Mouse (Mus musculus) midbrain, embryonic 10.5 days (tissue): ENCODE data around the gene Gnb4. TPM values are rescaled to one million over a fixed set of nuclear protein-coding genes. Genes with fewer than 3 reads are reported as not detected.
A peak's percentile ranks its signal among the peaks of the same experiment; 100 is the strongest.

Experiments used
- DNase-seq: peaks from one replicate; pipeline ENCODE4 v3.0.0-alpha.2; 2017; ENCODE audit warnings: low spot score
- H3K27ac ChIP-seq: fragments of 300-500 bp; sonication (generic); replicated peaks from 2 replicates; pipeline ENCODE4 v1.5.1; 2016; ENCODE audit warnings: mild to moderate bottlenecking
- H3K27me3 ChIP-seq: fragments of 300-500 bp; sonication (generic); 2 replicates; pipeline ENCODE4 v1.6.1; 2016; ENCODE audit warnings: low read depth, mild to moderate bottlenecking; ENCODE audit not compliant: poor library complexity, severe bottlenecking
- H3K36me3 ChIP-seq: fragments of 300-500 bp; sonication (generic); 2 replicates; pipeline ENCODE4 v1.6.1; 2016; ENCODE audit warnings: mild to moderate bottlenecking, moderate library complexity
- H3K4me1 ChIP-seq: fragments of 300-500 bp; sonication (generic); 2 replicates; pipeline ENCODE4 v1.6.1; 2016
- H3K4me3 ChIP-seq: fragments of 300-500 bp; sonication (generic); 2 replicates; pipeline ENCODE4 v1.5.1; 2016; ENCODE audit warnings: mild to moderate bottlenecking, moderate library complexity
- H3K9me3 ChIP-seq: fragments of 300-500 bp; sonication (generic); replicated peaks from 2 replicates; pipeline ENCODE4 v1.6.1; 2016; ENCODE audit warnings: mild to moderate bottlenecking
- WGBS: fragments of 180-500 bp; shearing (Covaris S2); methylation state at CpG from one replicate; pipeline ENCODE4 v1.1.7; 2016; 5-methylcytosine and 5-hydroxymethylcytosine counted together
- polyA plus RNA-seq: library from polyadenylated mRNA; unstranded; fragments of >200 nt; fragmentation: Nextera tagmentation; extraction: Ambion mirVana; gene quantifications from 2 replicates; pipeline ENCODE4 v1.2.1, GENCODE M21; 2016

The Gnb4 gene
- polyA plus RNA-seq, 1 experiment from 2014 or later = 46.4 TPM

- no peak for DNase-seq
- H3K4me1 ChIP-seq = no peaks in the 10 kb centered on the region
- no peak overlapping the region for H3K27ac ChIP-seq
- H3K36me3 ChIP-seq = no peaks in the 10 kb centered on the region
- H3K4me3 ChIP-seq = no peak overlapping the region
- H3K27me3 ChIP-seq = no peaks in the 10 kb centered on the region
- 88% methylated on average over 6 of the region's 6 CpGs for WGBS
- H3K9me3 ChIP-seq = no peaks in the 10 kb centered on the region
Observed at GRCm38 (mm10) chr3:32642116-32642515, 25.7 kb upstream of the Gnb4 start.

DNA sequence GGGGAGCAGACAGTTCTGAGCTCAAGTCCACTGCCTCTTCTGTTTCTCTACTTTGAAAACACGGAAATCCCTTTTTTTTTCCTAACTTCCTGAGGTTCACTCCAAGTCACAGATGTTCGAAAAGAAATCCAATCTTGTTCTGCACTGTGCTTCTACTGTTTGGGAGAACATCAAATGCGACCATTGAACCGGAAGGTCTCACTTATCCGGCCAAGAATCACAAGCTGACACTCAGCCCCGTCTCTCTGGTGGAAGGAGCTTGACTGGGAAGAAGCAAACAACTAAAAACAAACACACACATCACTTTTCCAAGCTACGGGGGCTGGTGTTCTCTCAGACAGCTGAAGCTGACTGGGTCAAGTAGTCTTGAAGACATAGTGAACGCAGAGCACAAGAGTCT lies 21.9 kb upstream of the Gnb4 start:
- WGBS = 70% methylated on average over 8 of the region's 8 CpGs
- H3K9me3 ChIP-seq = no peaks in the 10 kb centered on the region
- H3K36me3 ChIP-seq = no peaks in the 10 kb centered on the region
- no peak overlapping the region for H3K4me3 ChIP-seq
- H3K4me1 ChIP-seq = no peaks in the 10 kb centered on the region
- no peaks in the 10 kb centered on the region for H3K27me3 ChIP-seq
- no peak overlapping the region for H3K27ac ChIP-seq
- DNase-seq = no peak

GRCm38 (mm10) chr3:32632760-32633264 lies 16.4 kb upstream of the Gnb4 start:
- H3K4me1 ChIP-seq = no peaks in the 10 kb centered on the region
- no peaks in the 10 kb centered on the region for H3K27me3 ChIP-seq
- H3K9me3 ChIP-seq = no peaks in the 10 kb centered on the region
- no peaks in the 10 kb centered on the region for H3K36me3 ChIP-seq
- no peak overlapping the region for H3K4me3 ChIP-seq
- DNase-seq = no peak
- 91% methylated on average over 5 of the region's 5 CpGs for WGBS
- H3K27ac ChIP-seq = no peak overlapping the region

- Histone ChIP-seq H3K27ac (no peak overlapping the region), H3K36me3 (no peaks in the 10 kb centered on the region), H3K9me3 (no peaks in the 10 kb centered on the region), H3K4me3 (no peak overlapping the region), H3K4me1 (no peaks in the 10 kb centered on the region), H3K27me3 (no peaks in the 10 kb centered on the region)
- 68% methylated on average over 4 of the region's 4 CpGs for WGBS
- DNase-seq = no peak
Observed at GRCm38 (mm10) chr3:32630210-32630609, 13.8 kb upstream of the Gnb4 start.

GRCm38 (mm10) chr3:32628141-32628540 lies 11.8 kb upstream of the Gnb4 start:
- H3K4me1 ChIP-seq = no peaks in the 10 kb centered on the region
- WGBS = 88% methylated on average over 7 of the region's 7 CpGs
- no peaks in the 10 kb centered on the region for H3K36me3 ChIP-seq
- H3K4me3 ChIP-seq = no peak overlapping the region
- no peak overlapping the region for H3K27ac ChIP-seq
- no peaks in the 10 kb centered on the region for H3K27me3 ChIP-seq
- H3K9me3 ChIP-seq = no peaks in the 10 kb centered on the region
- no peak for DNase-seq

DNA sequence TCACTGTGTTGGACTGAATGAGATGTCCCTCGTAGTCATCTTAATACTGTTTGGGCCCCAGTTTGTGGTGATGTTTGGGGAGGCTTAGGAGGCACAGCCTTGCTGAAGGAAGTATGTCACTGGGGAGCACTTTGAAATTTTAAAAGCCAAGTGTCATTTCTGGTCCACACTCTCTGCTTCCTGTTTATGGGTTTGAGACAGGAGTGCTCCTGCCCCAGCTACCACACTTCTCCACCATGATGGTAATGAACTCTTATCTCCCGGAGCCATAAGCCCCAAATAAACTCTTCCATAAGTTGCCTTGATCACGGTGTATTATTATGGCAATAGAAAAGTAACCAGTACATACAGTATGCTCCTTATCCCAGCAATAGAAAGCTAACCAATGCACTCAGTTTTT lies 5.7 kb upstream of the Gnb4 start:
- WGBS = 91% methylated on average over 3 of the region's 3 CpGs
- DNase-seq = no peak

GRCm38 (mm10) chr3:32621658-32622057 lies 5.3 kb upstream of the Gnb4 start:
- no peaks in the 10 kb centered on the region for H3K36me3 ChIP-seq
- 91% methylated on average over 1 of the region's 1 CpGs for WGBS
- DNase-seq = no peak
- no peaks in the 10 kb centered on the region for H3K9me3 ChIP-seq
- no peaks in the 10 kb centered on the region for H3K27me3 ChIP-seq
- H3K4me1 ChIP-seq = peaks cover 9% of the 10 kb centered on the region
- H3K27ac ChIP-seq = no peak overlapping the region
- no peak overlapping the region for H3K4me3 ChIP-seq

More for the DNA sequence above, 5.7 kb upstream of the Gnb4 start:
- Histone ChIP-seq H3K4me3 (no peak overlapping the region), H3K27ac (no peak overlapping the region), H3K9me3 (no peaks in the 10 kb centered on the region), H3K27me3 (no peaks in the 10 kb centered on the region), H3K36me3 (no peaks in the 10 kb centered on the region), H3K4me1 (peaks cover 4% of the 10 kb centered on the region)

- Histone ChIP-seq H3K4me1 (peaks cover 20% of the 10 kb centered on the region), H3K27ac (peak overlapping the region; percentile 87), H3K36me3 (0 out of 2 replicates have a peak, but pooled peaks cover 4% of the 10 kb centered on the region), H3K27me3 (no peaks in the 10 kb centered on the region), H3K9me3 (no peaks in the 10 kb centered on the region), H3K4me3 (peak overlapping the region; percentile 80)
- DNase-seq = no peak
- WGBS = 26% methylated on average over 16 of the region's 16 CpGs
Observed at GRCm38 (mm10) chr3:32617053-32617642, 763 bp upstream of the Gnb4 start.

GRCm38 (mm10) chr3:32616006-32616330 lies 417 bp downstream of the Gnb4 start:
- H3K27me3 ChIP-seq = no peaks in the 10 kb centered on the region
- WGBS = 13% methylated on average over 14 of the region's 14 CpGs
- H3K9me3 ChIP-seq = no peaks in the 10 kb centered on the region
- H3K4me1 ChIP-seq = peaks cover 20% of the 10 kb centered on the region
- peak overlapping the region; percentile 80 for H3K4me3 ChIP-seq
- no peak for DNase-seq
- H3K36me3 ChIP-seq = 0 out of 2 replicates have a peak, but pooled peaks cover 4% of the 10 kb centered on the region
- peak overlapping the region; percentile 87 for H3K27ac ChIP-seq

- H3K4me3 ChIP-seq = peak overlapping the region; percentile 80
- DNase-seq = no peak
- H3K4me1 ChIP-seq = peaks cover 20% of the 10 kb centered on the region
- no peak overlapping the region for H3K27ac ChIP-seq
- H3K9me3 ChIP-seq = no peaks in the 10 kb centered on the region
- H3K27me3 ChIP-seq = no peaks in the 10 kb centered on the region
- 0 out of 2 replicates have a peak, but pooled peaks cover 4% of the 10 kb centered on the region for H3K36me3 ChIP-seq
- 84% methylated on average over 5 of the region's 5 CpGs for WGBS
Observed at GRCm38 (mm10) chr3:32615376-32615775, 1.0 kb downstream of the Gnb4 start.

GRCm38 (mm10) chr3:32614786-32615185 lies 1.6 kb downstream of the Gnb4 start:
- Histone ChIP-seq H3K4me3 (no peak overlapping the region), H3K9me3 (no peaks in the 10 kb centered on the region), H3K27me3 (no peaks in the 10 kb centered on the region), H3K4me1 (peaks cover 20% of the 10 kb centered on the region), H3K36me3 (0 out of 2 replicates have a peak, but pooled peaks cover 4% of the 10 kb centered on the region), H3K27ac (no peak overlapping the region)
- DNase-seq = no peak
- WGBS = 77% methylated on average over 2 of the region's 2 CpGs

- H3K4me1 ChIP-seq = peaks cover 12% of the 10 kb centered on the region
- no peak overlapping the region for H3K27ac ChIP-seq
- H3K9me3 ChIP-seq = no peaks in the 10 kb centered on the region
- H3K4me3 ChIP-seq = no peak overlapping the region
- 0 out of 2 replicates have a peak, but pooled peaks cover 4% of the 10 kb centered on the region for H3K36me3 ChIP-seq
- DNase-seq = no peak
- 86% methylated on average over 11 of the region's 11 CpGs for WGBS
- no peaks in the 10 kb centered on the region for H3K27me3 ChIP-seq
Observed at GRCm38 (mm10) chr3:32611606-32612170, 4.7 kb downstream of the Gnb4 start.

- Histone ChIP-seq H3K4me1 (0 out of 2 replicates have a peak, but pooled peaks cover 4% of the 10 kb centered on the region), H3K36me3 (0 out of 2 replicates have a peak, but pooled peaks cover 4% of the 10 kb centered on the region), H3K27ac (no peak overlapping the region), H3K27me3 (no peaks in the 10 kb centered on the region), H3K9me3 (no peaks in the 10 kb centered on the region), H3K4me3 (no peak overlapping the region)
- WGBS = 39% methylated on average over 7 of the region's 7 CpGs
- DNase-seq = peak; percentile 27
Observed at GRCm38 (mm10) chr3:32610560-32610959, 5.8 kb downstream of the Gnb4 start.
